Mouse (Mus musculus) embryonic fibroblast, embryonic 13.5 days (primary cell): ENCODE data around the gene Rgsl1.

Experiments used
- CTCF ChIP-seq: IDR thresholded peaks from 2 replicates; pipeline ENCODE4 v1.5.1; 2011; ENCODE audit warnings: mild to moderate bottlenecking, control low read depth, low read length, moderate library complexity, borderline replicate concordance; ENCODE audit not compliant: insufficient read depth
- POLR2A ChIP-seq: IDR thresholded peaks from 2 replicates; pipeline ENCODE4 v1.6.1; 2011; ENCODE audit warnings: low read depth, mild to moderate bottlenecking, control low read depth, low read length, moderate library complexity

- TF ChIP-seq CTCF = no peak
- TF ChIP-seq POLR2A = no peak
Observed at GRCm38 (mm10) chr1:153836036-153836435, 7.9 kb downstream of the Rgsl1 start.
